Mouse (Mus musculus): ENCODE data around the gene Rccd1. TPM values are rescaled to one million over a fixed set of nuclear protein-coding genes. Genes with fewer than 3 reads are reported as not detected.

The Rccd1 gene
- polyA plus RNA-seq, 1 experiment from 2014 or later = 6.8 TPM

GRCm38 (mm10) chr7:80310771-80311170 lies 13.5 kb downstream of the Rccd1 start:
- Histone ChIP-seq H3K9me3 (ENCODE audit: control insufficient read depth, low read length) (no peaks in the 10 kb centered on the region), H3K4me1 (ENCODE audit: control insufficient read depth, insufficient read depth, low read length) (no peaks in the 10 kb centered on the region), H3K4me3 (ENCODE audit: low read depth, low read length) (no peak overlapping the region), H3K27me3 (replicated peaks; ENCODE audit: control insufficient read depth, insufficient read depth, low read length) (no peaks in the 10 kb centered on the region), H3K4me2 (ENCODE audit: low read depth, low read length) (no peak overlapping the region), H3K27ac (replicated peaks; ENCODE audit: low read depth, low read length) (no peak overlapping the region), H3K36me3 (ENCODE audit: control insufficient read depth, insufficient read depth, low read length) (peaks cover 98% of the 10 kb centered on the region), H3K9ac (ENCODE audit: low read depth, low read length) (no peak overlapping the region)
- no peak for DNase-seq (ENCODE audit: low spot score)
- WGBS = 84% methylated on average over 7 of the region's 7 CpGs
- no peak for ATAC-seq (ENCODE audit: low read depth)

GRCm38 (mm10) chr7:80307766-80308165 lies 16.5 kb downstream of the Rccd1 start:
- 61% methylated on average over 3 of the region's 3 CpGs for WGBS
- Histone ChIP-seq H3K36me3 (ENCODE audit: control insufficient read depth, insufficient read depth, low read length) (peaks cover 97% of the 10 kb centered on the region), H3K9me3 (ENCODE audit: control insufficient read depth, low read length) (no peaks in the 10 kb centered on the region), H3K27me3 (replicated peaks; ENCODE audit: control insufficient read depth, insufficient read depth, low read length) (no peaks in the 10 kb centered on the region), H3K4me2 (ENCODE audit: low read depth, low read length) (no peak overlapping the region), H3K4me1 (ENCODE audit: control insufficient read depth, insufficient read depth, low read length) (no peaks in the 10 kb centered on the region), H3K27ac (replicated peaks; ENCODE audit: low read depth, low read length) (no peak overlapping the region), H3K9ac (ENCODE audit: low read depth, low read length) (no peak overlapping the region), H3K4me3 (ENCODE audit: low read depth, low read length) (no peak overlapping the region)
- DNase-seq (ENCODE audit: low spot score) (no peak), ATAC-seq (ENCODE audit: low read depth) (no peak)

- Histone ChIP-seq H3K9me3 (ENCODE audit: control insufficient read depth, low read length) (no peaks in the 10 kb centered on the region), H3K27ac (replicated peaks; ENCODE audit: low read depth, low read length) (no peak overlapping the region), H3K9ac (ENCODE audit: low read depth, low read length) (no peak overlapping the region), H3K36me3 (ENCODE audit: control insufficient read depth, insufficient read depth, low read length) (peaks cover 54% of the 10 kb centered on the region), H3K4me3 (ENCODE audit: low read depth, low read length) (no peak overlapping the region), H3K27me3 (replicated peaks; ENCODE audit: control insufficient read depth, insufficient read depth, low read length) (no peaks in the 10 kb centered on the region), H3K4me1 (ENCODE audit: control insufficient read depth, insufficient read depth, low read length) (no peaks in the 10 kb centered on the region), H3K4me2 (ENCODE audit: low read depth, low read length) (no peak overlapping the region)
- DNase-seq (ENCODE audit: low spot score) (no peak), ATAC-seq (ENCODE audit: low read depth) (no peak)
- WGBS = 94% methylated on average over 2 of the region's 2 CpGs
These were observed 22.7 kb downstream of the Rccd1 start for GRCm38 (mm10) chr7:80301522-80301921.

GRCm38 (mm10) chr7:80299568-80299967 lies 24.7 kb downstream of the Rccd1 start:
- ATAC-seq (ENCODE audit: low read depth) (no peak), DNase-seq (ENCODE audit: low spot score) (no peak)
- H3K4me3 ChIP-seq (ENCODE audit: low read depth, low read length) = no peak overlapping the region
- no peak overlapping the region for H3K4me2 ChIP-seq (ENCODE audit: low read depth, low read length)
- no peaks in the 10 kb centered on the region for H3K9me3 ChIP-seq (ENCODE audit: control insufficient read depth, low read length)
- H3K36me3 ChIP-seq (ENCODE audit: control insufficient read depth, insufficient read depth, low read length) = peaks cover 35% of the 10 kb centered on the region
- H3K9ac ChIP-seq (ENCODE audit: low read depth, low read length) = no peak overlapping the region
- H3K27ac ChIP-seq (replicated peaks; ENCODE audit: low read depth, low read length) = no peak overlapping the region
- WGBS = 96% methylated on average over 3 of the region's 3 CpGs
- H3K27me3 ChIP-seq (replicated peaks; ENCODE audit: control insufficient read depth, insufficient read depth, low read length) = no peaks in the 10 kb centered on the region
- H3K4me1 ChIP-seq (ENCODE audit: control insufficient read depth, insufficient read depth, low read length) = peaks cover 5% of the 10 kb centered on the region

GRCm38 (mm10) chr7:80298754-80299153 lies 25.5 kb downstream of the Rccd1 start:
- 92% methylated on average over 4 of the region's 4 CpGs for WGBS
- ATAC-seq (ENCODE audit: low read depth) = no peak

GRCm38 (mm10) chr7:80297041-80297440 lies 27.2 kb downstream of the Rccd1 start:
- peaks cover 5% of the 10 kb centered on the region for H3K4me1 ChIP-seq (ENCODE audit: control insufficient read depth, insufficient read depth, low read length)
- ATAC-seq (ENCODE audit: low read depth) (no peak), DNase-seq (ENCODE audit: low spot score) (no peak)
- no peak overlapping the region for H3K9ac ChIP-seq (ENCODE audit: low read depth, low read length)
- H3K4me2 ChIP-seq (ENCODE audit: low read depth, low read length) = no peak overlapping the region
- 74% methylated on average over 3 of the region's 3 CpGs for WGBS
- no peak overlapping the region for H3K27ac ChIP-seq (replicated peaks; ENCODE audit: low read depth, low read length)
- no peaks in the 10 kb centered on the region for H3K9me3 ChIP-seq (ENCODE audit: control insufficient read depth, low read length)
- H3K4me3 ChIP-seq (ENCODE audit: low read depth, low read length) = no peak overlapping the region
- no peaks in the 10 kb centered on the region for H3K27me3 ChIP-seq (replicated peaks; ENCODE audit: control insufficient read depth, insufficient read depth, low read length)
- peaks cover 13% of the 10 kb centered on the region for H3K36me3 ChIP-seq (ENCODE audit: control insufficient read depth, insufficient read depth, low read length)

More at GRCm38 (mm10) chr7:80298754-80299153, 25.5 kb downstream of the Rccd1 start:
- no peaks in the 10 kb centered on the region for H3K9me3 ChIP-seq (ENCODE audit: control insufficient read depth, low read length)
- no peak for DNase-seq (ENCODE audit: low spot score)
- H3K4me3 ChIP-seq (ENCODE audit: low read depth, low read length) = no peak overlapping the region
- H3K36me3 ChIP-seq (ENCODE audit: control insufficient read depth, insufficient read depth, low read length) = peaks cover 26% of the 10 kb centered on the region
- H3K27me3 ChIP-seq (replicated peaks; ENCODE audit: control insufficient read depth, insufficient read depth, low read length) = no peaks in the 10 kb centered on the region
- peaks cover 5% of the 10 kb centered on the region for H3K4me1 ChIP-seq (ENCODE audit: control insufficient read depth, insufficient read depth, low read length)
- H3K9ac ChIP-seq (ENCODE audit: low read depth, low read length) = no peak overlapping the region
- no peak overlapping the region for H3K4me2 ChIP-seq (ENCODE audit: low read depth, low read length)
- no peak overlapping the region for H3K27ac ChIP-seq (replicated peaks; ENCODE audit: low read depth, low read length)

GRCm38 (mm10) chr7:80296462-80296861 lies 27.8 kb downstream of the Rccd1 start:
- Histone ChIP-seq H3K9me3 (ENCODE audit: control insufficient read depth, low read length) (no peaks in the 10 kb centered on the region), H3K27ac (replicated peaks; ENCODE audit: low read depth, low read length) (no peak overlapping the region), H3K9ac (ENCODE audit: low read depth, low read length) (no peak overlapping the region), H3K4me1 (ENCODE audit: control insufficient read depth, insufficient read depth, low read length) (peaks cover 5% of the 10 kb centered on the region), H3K36me3 (ENCODE audit: control insufficient read depth, insufficient read depth, low read length) (peaks cover 7% of the 10 kb centered on the region), H3K4me2 (ENCODE audit: low read depth, low read length) (peak overlapping the region; percentile 69; the same call in 1 of the 2 replicates), H3K27me3 (replicated peaks; ENCODE audit: control insufficient read depth, insufficient read depth, low read length) (no peaks in the 10 kb centered on the region), H3K4me3 (ENCODE audit: low read depth, low read length) (no peak overlapping the region)
- no peak for DNase-seq (ENCODE audit: low spot score)
- whole genome bisulfite sequencing = 93% methylated on average over 6 of the region's 6 CpGs
- no peak for ATAC-seq (ENCODE audit: low read depth)

- peak overlapping the region; percentile 82 for H3K9ac ChIP-seq (ENCODE audit: low read depth, low read length)
- peak overlapping the region; percentile 79 for H3K27ac ChIP-seq (replicated peaks; ENCODE audit: low read depth, low read length)
- H3K27me3 ChIP-seq (replicated peaks; ENCODE audit: control insufficient read depth, insufficient read depth, low read length) = no peaks in the 10 kb centered on the region
- 8% methylated on average over 37 of the region's 37 CpGs for WGBS
- peak overlapping the region; percentile 84 for H3K4me3 ChIP-seq (ENCODE audit: low read depth, low read length)
- peak overlapping the region; percentile 69 for H3K4me2 ChIP-seq (ENCODE audit: low read depth, low read length)
- DNase-seq (ENCODE audit: low spot score) (peak; percentile 57), ATAC-seq (ENCODE audit: low read depth) (peak; percentile 66)
- H3K4me1 ChIP-seq (ENCODE audit: control insufficient read depth, insufficient read depth, low read length) = peaks cover 5% of the 10 kb centered on the region
- no peaks in the 10 kb centered on the region for H3K9me3 ChIP-seq (ENCODE audit: control insufficient read depth, low read length)
- no peaks in the 10 kb centered on the region; the same call in 1 of the 2 replicates for H3K36me3 ChIP-seq (ENCODE audit: control insufficient read depth, insufficient read depth, low read length)
These were observed 29.2 kb downstream of the Rccd1 start for GRCm38 (mm10) chr7:80294764-80295648.

Data from embryonic facial prominence, embryonic 14.5 days (tissue).